ENCODE assay signal across 7 mouse cellular contexts in genomic region chr1:55236890-55237642, GRCm38 (mm10). TPM values are rescaled to one million over a fixed set of nuclear protein-coding genes. Genes with fewer than 3 reads are reported as not detected.
DNase-seq lines count a peak whose midpoint lies in the region; ATAC-seq and TF ChIP-seq lines count a peak whose summit lies in the region.

Gene Mars2 (plus strand): TSS chr1:55237177.

- no peaks in the 10 kb centered on the region for H3K36me3 ChIP-seq in intestine, postnatal 0 days (ENCODE audit: control insufficient read depth, insufficient read depth)
- H3K36me3 ChIP-seq in limb, embryonic 10.5 days: 0 out of 2 replicates have a peak, but pooled peaks cover 5% of the 10 kb centered on the region
- H3K36me3 ChIP-seq in midbrain, embryonic 13.5 days: no peaks in the 10 kb centered on the region

- WGBS in intestine, postnatal 0 days: under 1% methylated on average over 82 of the region's 82 CpGs
- under 1% methylated on average over 82 of the region's 82 CpGs for WGBS in limb, embryonic 10.5 days
- under 1% methylated on average over 82 of the region's 82 CpGs for WGBS in midbrain, embryonic 13.5 days

- H3K4me2 ChIP-seq in intestine, postnatal 0 days (replicated peaks; ENCODE audit: low read depth): peak within 1 kb of the TSS; percentile 96
- peak within 1 kb of the TSS; percentile 87 for H3K4me2 ChIP-seq in midbrain, embryonic 13.5 days (replicated peaks)

- H3K9me3 ChIP-seq in intestine, postnatal 0 days (ENCODE audit: control insufficient read depth): no peaks in the 10 kb centered on the region
- no peaks in the 10 kb centered on the region for H3K9me3 ChIP-seq in limb, embryonic 10.5 days (replicated peaks)
- no peaks in the 10 kb centered on the region for H3K9me3 ChIP-seq in midbrain, embryonic 13.5 days

- H3K4me1 ChIP-seq in intestine, postnatal 0 days (replicated peaks; ENCODE audit: control insufficient read depth, insufficient read depth, low read length): no peaks in the 10 kb centered on the region; the same call in 1 of the 2 replicates
- H3K4me1 ChIP-seq in limb, embryonic 10.5 days: peaks cover 36% of the 10 kb centered on the region
- H3K4me1 ChIP-seq in midbrain, embryonic 13.5 days (replicated peaks): peaks cover 43% of the 10 kb centered on the region

- peak; percentile 93 for DNase-seq in adrenal gland, adult 8-10 months
- DNase-seq in embryo, embryonic 9.5 days (ENCODE audit: extremely low spot score): peak; percentile 92
- DNase-seq in gastrocnemius, postnatal 4 days (ENCODE audit: low spot score in 2 of 2): peak; percentile 93 to 98
- peak; percentile 96 for DNase-seq in limb, embryonic 10.5 days (ENCODE audit: low spot score)
- peak; percentile 90 for DNase-seq in spleen, adult 12 weeks (ENCODE audit: low spot score)

- H3K27ac ChIP-seq in intestine, postnatal 0 days (ENCODE audit: low read depth, low read length): peak within 1 kb of the TSS; percentile 76; the same call in 1 of the 2 replicates
- H3K27ac ChIP-seq in limb, embryonic 10.5 days: peak within 1 kb of the TSS; percentile 83
- peak within 1 kb of the TSS; percentile 85 for H3K27ac ChIP-seq in midbrain, embryonic 13.5 days

- peak; percentile 56 for TF ChIP-seq CTCF in intestine, postnatal 0 days (IDR thresholded peaks at IDR 0.05; ENCODE audit: low read depth)

- H3K4me3 ChIP-seq in intestine, postnatal 0 days (ENCODE audit: low read depth, low read length): peak within 1 kb of the TSS; percentile 81
- peak within 1 kb of the TSS; percentile 90 for H3K4me3 ChIP-seq in limb, embryonic 10.5 days
- peak within 1 kb of the TSS; percentile 86 for H3K4me3 ChIP-seq in midbrain, embryonic 13.5 days (replicated peaks)

- peak; percentile 99 for ATAC-seq in intestine, postnatal 0 days
- peak; percentile 99 for ATAC-seq in midbrain, embryonic 13.5 days

- peak within 1 kb of the TSS; percentile 58 for H3K9ac ChIP-seq in intestine, postnatal 0 days (ENCODE audit: low read depth, low read length)
- H3K9ac ChIP-seq in midbrain, embryonic 13.5 days (replicated peaks): peak within 1 kb of the TSS; percentile 89

- no peaks in the 10 kb centered on the region for H3K27me3 ChIP-seq in intestine, postnatal 0 days (replicated peaks; ENCODE audit: control insufficient read depth, insufficient read depth, low read length)
- H3K27me3 ChIP-seq in limb, embryonic 10.5 days (ENCODE audit: low read depth, poor library complexity, severe bottlenecking): no peaks in the 10 kb centered on the region
- H3K27me3 ChIP-seq in midbrain, embryonic 13.5 days: no peaks in the 10 kb centered on the region

RNA-seq across cellular contexts. Expression of gene Mars2, which starts in this region (rescaled TPM):
- 1 to 10 TPM; 6.3 to 7.4 (median 7.0) TPM for total RNA-seq in adrenal gland, adult 8-10 months (2022)
- total RNA-seq in gastrocnemius, postnatal 4 days (2021): 1 to 10 TPM; 4.2 to 5.0 TPM
- 1.7 and 1.9 TPM in 2 replicates for polyA plus RNA-seq in intestine, postnatal 0 days (2015; fragmentation: Nextera tagmentation; extraction: Ambion mirVana)
- 2.5 and 2.8 TPM in 2 replicates for polyA plus RNA-seq in limb, embryonic 10.5 days (2016; fragmentation: Nextera tagmentation; extraction: Ambion mirVana)
- 3.2 and 3.6 TPM in 2 replicates for polyA plus RNA-seq in midbrain, embryonic 13.5 days (2015; fragmentation: Nextera tagmentation; extraction: Ambion mirVana)

Comparison
In these comparisons a context has a peak if more than half of its experiments do, and no peak if none do; other contexts are left out.
1. Peak in every context shown above with its lines: DNase-seq, ATAC-seq, H3K4me3 ChIP-seq and H3K27ac ChIP-seq.